Mouse (Mus musculus) CH12.LX (cell line): Measurements from ENCODE around the gene Actl6b. TPM values are rescaled to one million over a fixed set of nuclear protein-coding genes. Genes with fewer than 3 reads are reported as not detected.

Experiments used
- DNase-seq: peaks from one replicate; pipeline ENCODE4 v3.0.0-alpha.2; 2013; ENCODE audit errors: extremely low read depth
- H3K27ac ChIP-seq: 2 replicates; pipeline ENCODE4 v1.5.1; 2012; ENCODE audit warnings: low read depth, mild to moderate bottlenecking, control low read depth, moderate library complexity; ENCODE audit not compliant: insufficient read depth
- H3K27me3 ChIP-seq: replicated peaks from 2 replicates; pipeline ENCODE3; 2012; ENCODE audit warnings: inconsistent platforms
- H3K36me3 ChIP-seq, 2 experiments: replicated peaks in 1 of 2; 2 replicates each; pipeline versions ENCODE3 to v1.6.1; 2012; ENCODE audit warnings: inconsistent platforms in 1 of 2, low read length in 1 of 2, mild to moderate bottlenecking in 1 of 2, mixed read lengths in 1 of 2, moderate library complexity in 1 of 2; ENCODE audit not compliant: control insufficient read depth in 1 of 2, insufficient read depth in 1 of 2
- H3K4me1 ChIP-seq, 2 experiments: 2 replicates each; pipeline ENCODE4 v1.6.1; 2012; ENCODE audit warnings: inconsistent platforms in 1 of 2, moderate library complexity in 1 of 2; ENCODE audit not compliant: insufficient read depth in 2 of 2, control insufficient read depth in 1 of 2
- H3K4me2 ChIP-seq: 2 replicates; pipeline ENCODE4 v1.6.1; 2012; ENCODE audit warnings: low read depth, mild to moderate bottlenecking, control low read depth; ENCODE audit not compliant: poor library complexity, insufficient read depth, severe bottlenecking
- H3K4me3 ChIP-seq, 3 experiments: fragments of 150-350 bp in 1 of 3; sonication (generic) in 1 of 3; replicated peaks in 1 of 3; 2 replicates each; pipeline versions ENCODE3 to v1.5.1; 2011 to 2012; ENCODE audit warnings: low read depth in 2 of 3, low read length in 2 of 3, mild to moderate bottlenecking in 2 of 3, moderate library complexity in 2 of 3, control low read depth in 1 of 3, improper control_type of control experiment in 1 of 3, inconsistent platforms in 1 of 3, mixed read lengths in 1 of 3; ENCODE audit not compliant: poor library complexity in 1 of 3
- H3K79me2 ChIP-seq: replicated peaks from 2 replicates; pipeline ENCODE4 v1.6.1; 2012; ENCODE audit warnings: mild to moderate bottlenecking, moderate library complexity; ENCODE audit not compliant: control insufficient read depth, poor library complexity, insufficient read depth, severe bottlenecking; ENCODE audit errors: extremely low read depth
- H3K9ac ChIP-seq: 2 replicates; pipeline ENCODE4 v1.6.1; 2012; ENCODE audit warnings: low read depth, mild to moderate bottlenecking, control low read depth, moderate library complexity; ENCODE audit not compliant: insufficient read depth
- H3K9me3 ChIP-seq: replicated peaks from 2 replicates; pipeline ENCODE3; 2012; ENCODE audit warnings: low read length, inconsistent platforms, mixed read lengths
- CHD1 ChIP-seq: IDR thresholded peaks from 2 replicates; pipeline ENCODE4 v1.6.1; 2012; ENCODE audit warnings: low read depth, low read length, improper control_type of control experiment, inconsistent platforms
- CTCF ChIP-seq, 2 experiments: IDR thresholded peaks in 1 of 2; conservative IDR thresholded peaks in 1 of 2; 2 replicates each; pipeline ENCODE4 v1.5.1; 2011 to 2012; ENCODE audit warnings: low read depth in 2 of 2, low read length in 2 of 2, improper control_type of control experiment in 1 of 2, inconsistent platforms in 1 of 2, mild to moderate bottlenecking in 1 of 2, moderate library complexity in 1 of 2
- E2F4 ChIP-seq: IDR thresholded peaks from 2 replicates; pipeline ENCODE4 v1.6.1; 2011; ENCODE audit warnings: low read depth, low read length, improper control_type of control experiment; ENCODE audit not compliant: insufficient replicate concordance
- EP300 ChIP-seq: IDR thresholded peaks from 2 replicates; pipeline ENCODE4 v1.6.1; 2011; ENCODE audit warnings: low read length, improper control_type of control experiment
- ETS1 ChIP-seq: conservative IDR thresholded peaks from 2 replicates; pipeline ENCODE4 v1.6.1; 2012; ENCODE audit warnings: low read depth, mild to moderate bottlenecking, inconsistent platforms, low read length, improper control_type of control experiment, moderate library complexity
- GABPA ChIP-seq: IDR thresholded peaks from 2 replicates; pipeline ENCODE4 v1.6.1; 2012; ENCODE audit warnings: low read depth, low read length, improper control_type of control experiment, inconsistent platforms; ENCODE audit not compliant: insufficient replicate concordance
- HCFC1 ChIP-seq: IDR thresholded peaks from 2 replicates; pipeline ENCODE4 v1.6.1; 2012; ENCODE audit warnings: low read depth, mild to moderate bottlenecking, inconsistent platforms, low read length, improper control_type of control experiment
- JUN ChIP-seq: IDR thresholded peaks from 2 replicates; pipeline ENCODE4 v1.6.1; 2011; ENCODE audit warnings: low read depth, mild to moderate bottlenecking, low read length, improper control_type of control experiment, moderate library complexity; ENCODE audit not compliant: insufficient read depth
- MAFK ChIP-seq: IDR thresholded peaks from 2 replicates; pipeline ENCODE4 v1.6.1; 2011; ENCODE audit warnings: low read length, improper control_type of control experiment; ENCODE audit not compliant: insufficient replicate concordance
- MAX ChIP-seq: IDR thresholded peaks from 2 replicates; pipeline ENCODE4 v1.6.1; 2011; ENCODE audit warnings: low read length, improper control_type of control experiment
- MYC ChIP-seq: IDR thresholded peaks from 2 replicates; pipeline ENCODE4 v1.6.1; 2011; ENCODE audit warnings: low read depth, mild to moderate bottlenecking, improper control_type of control experiment, low read length
- NELFE ChIP-seq: IDR thresholded peaks from 2 replicates; pipeline ENCODE4 v1.6.1; 2011; ENCODE audit warnings: low read depth, low read length, improper control_type of control experiment
- NRF1 ChIP-seq: IDR thresholded peaks from 2 replicates; pipeline ENCODE4 v1.6.1; 2014; ENCODE audit warnings: low read depth, mild to moderate bottlenecking, inconsistent platforms, low read length, improper control_type of control experiment, moderate library complexity
- PAX5 ChIP-seq: IDR thresholded peaks from 2 replicates; pipeline ENCODE4 v1.6.1; 2012; ENCODE audit warnings: low read length, inconsistent platforms, mixed read lengths
- RAD21 ChIP-seq: IDR thresholded peaks from 2 replicates; pipeline ENCODE4 v1.6.1; 2011; ENCODE audit warnings: low read depth, mild to moderate bottlenecking, low read length, improper control_type of control experiment, moderate library complexity
- SIN3A ChIP-seq: IDR thresholded peaks from 2 replicates; pipeline ENCODE4 v1.6.1; 2012; ENCODE audit warnings: low read length, improper control_type of control experiment, inconsistent platforms
- SMC3 ChIP-seq: IDR thresholded peaks from 2 replicates; pipeline ENCODE4 v1.6.1; 2011; ENCODE audit warnings: low read depth, low read length, improper control_type of control experiment
- TBP ChIP-seq: conservative IDR thresholded peaks from 2 replicates; pipeline ENCODE4 v1.6.1; 2011; ENCODE audit warnings: low read depth, low read length, improper control_type of control experiment
- UBTF ChIP-seq: IDR thresholded peaks from 2 replicates; pipeline ENCODE4 v1.6.1; 2012; ENCODE audit warnings: low read depth, mild to moderate bottlenecking, inconsistent platforms, low read length, improper control_type of control experiment, moderate library complexity
- USF1 ChIP-seq: IDR thresholded peaks from 2 replicates; pipeline ENCODE4 v1.6.1; 2014; ENCODE audit warnings: low read depth, mild to moderate bottlenecking, inconsistent platforms, low read length, improper control_type of control experiment
- USF2 ChIP-seq: conservative IDR thresholded peaks from 2 replicates; pipeline ENCODE4 v1.6.1; 2011; ENCODE audit warnings: low read depth, low read length, improper control_type of control experiment
- ZC3H11A ChIP-seq: IDR thresholded peaks from 2 replicates; pipeline ENCODE4 v1.6.1; 2012; ENCODE audit warnings: low read depth, mild to moderate bottlenecking, inconsistent platforms, low read length, improper control_type of control experiment
- ZKSCAN1 ChIP-seq: IDR thresholded peaks from 2 replicates; pipeline ENCODE4 v1.6.1; 2012; ENCODE audit warnings: low read depth, inconsistent platforms, low read length, improper control_type of control experiment, borderline replicate concordance
- ZMIZ1 ChIP-seq: IDR thresholded peaks from 2 replicates; pipeline ENCODE4 v1.6.1; 2012; ENCODE audit warnings: low read depth, mild to moderate bottlenecking, inconsistent platforms, low read length, improper control_type of control experiment
- ZNF384 ChIP-seq: IDR thresholded peaks from 2 replicates; pipeline ENCODE4 v1.6.1; 2012; ENCODE audit warnings: low read depth, low read length, improper control_type of control experiment, inconsistent platforms
- dilution Hi-C: fragments of 300-500 bp; cut with MboI; formaldehyde crosslinking; loops from 2 replicates; pipeline ENCODE4 v1.14.3; 2020; ENCODE audit warnings: low sequenced_read_pairs; ENCODE audit not compliant: extremely low pct_unique_long_range_greater_than_20kb, extremely low pct_ligation_motif_present
- in situ Hi-C: fragments of 300-500 bp; cut with MboI; formaldehyde crosslinking; loops from 3 replicates; pipeline ENCODE4 v1.14.3; 2019; ENCODE audit warnings: low sequenced_read_pairs, low pct_ligation_motif_present, low pct_unique_long_range_greater_than_20kb, mixed read lengths
- polyA plus RNA-seq: library from polyadenylated mRNA; unstranded; fragments of >175 nt; gene quantifications from 2 replicates; pipeline ENCODE4 v1.2.1, GENCODE M21; 2012; ENCODE audit warnings: low read depth; ENCODE audit not compliant: insufficient read length
- total RNA-seq, 2 experiments: library from RNA; depleted of rRNA; stranded (reverse); fragments of 300-350 nt in 1 of 2; fragments of >200 nt in 1 of 2; gene quantifications; 2 replicates each; pipeline ENCODE4 v1.2.3; 2012 to 2014

Gene Actl6b
- total and polyA plus RNA-seq, 3 experiments, result not detected

DNA sequence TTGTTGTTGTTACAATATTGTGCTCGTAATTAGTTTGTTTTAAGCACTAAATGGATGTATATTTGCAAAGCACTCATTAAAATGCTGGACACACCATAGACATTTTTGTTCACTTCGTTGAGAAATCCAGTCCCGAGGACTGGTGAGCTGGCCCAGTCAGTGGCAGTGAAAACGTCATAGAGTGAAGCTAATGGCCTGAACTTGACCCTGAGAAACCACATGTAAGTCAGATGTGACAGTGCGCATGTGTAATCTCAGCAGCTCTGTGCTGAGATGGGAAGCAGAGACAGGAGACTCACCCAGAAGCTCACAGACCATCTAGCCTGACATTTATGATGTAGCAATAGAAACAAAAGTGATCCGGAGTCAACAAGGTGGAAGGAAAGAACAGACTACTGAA, 8.4 kb upstream of the Actl6b start:
- in situ Hi-C loops, result no loop called here

DNA sequence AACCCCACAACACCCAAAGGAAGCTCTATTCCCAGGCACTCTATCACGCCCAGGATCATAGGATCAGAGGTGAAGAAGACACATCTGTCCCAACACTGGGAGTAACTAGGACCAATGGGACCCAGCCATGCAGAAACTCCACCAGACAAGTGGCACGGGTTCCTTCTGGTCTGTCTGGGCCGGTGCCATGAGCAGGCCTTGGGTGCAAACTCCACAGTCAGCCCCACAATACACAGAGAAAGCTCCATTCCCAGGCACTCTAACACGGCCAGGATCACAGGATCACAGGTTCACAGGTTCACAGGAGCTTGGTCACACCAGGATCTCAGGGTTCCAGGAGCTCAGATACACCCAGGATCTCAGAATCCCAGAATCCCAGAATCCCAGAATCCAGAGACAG, 7.7 kb upstream of the Actl6b start:
- in situ Hi-C loops, result no loop called here
- DNase-seq, result no peak

More for the DNA sequence above, 8.4 kb upstream of the Actl6b start:
- H3K27ac ChIP-seq, result no peak overlapping the region
- dilution Hi-C loops, result no loop called here
- no peak for TF ChIP-seq RAD21
- no peak for TF ChIP-seq ZNF384
- TF ChIP-seq USF1, result no peak
- TF ChIP-seq USF2, result no peak
- no peak for TF ChIP-seq PAX5
- TF ChIP-seq UBTF, result no peak
- TF ChIP-seq ZMIZ1, result no peak
- no peak for TF ChIP-seq TBP
- no peak for TF ChIP-seq MAFK
- H3K36me3 ChIP-seq, result no peaks in the 10 kb centered on the region
- H3K9me3 ChIP-seq, result no peaks in the 10 kb centered on the region
- no peak overlapping the region for H3K4me3 ChIP-seq
- no peaks in the 10 kb centered on the region for H3K4me1 ChIP-seq
- peaks cover 14% of the 10 kb centered on the region for H3K27me3 ChIP-seq
- H3K4me2 ChIP-seq, result no peak overlapping the region
- DNase-seq, result no peak
- H3K9ac ChIP-seq, result no peak overlapping the region
- no peaks in the 10 kb centered on the region for H3K79me2 ChIP-seq

DNA sequence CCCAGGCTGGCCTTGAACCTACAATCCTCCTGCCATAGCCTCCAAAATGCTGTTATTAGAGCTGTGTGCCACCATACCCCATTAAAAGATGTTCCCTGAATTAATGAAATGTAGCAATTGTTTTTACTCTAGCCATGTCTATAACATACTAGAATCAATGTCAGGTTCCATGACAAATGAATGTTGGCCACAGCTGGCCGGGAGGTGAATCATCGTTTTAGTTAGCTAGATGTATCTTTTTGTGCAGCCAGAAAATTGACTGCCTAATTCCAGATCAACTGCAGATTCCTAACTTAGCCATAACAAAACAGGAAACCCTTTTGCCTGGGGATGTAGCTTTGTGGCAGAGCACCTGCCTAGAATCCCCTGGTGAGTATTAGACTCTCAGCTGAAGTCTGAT, 3.5 kb upstream of the Actl6b start:
- DNase-seq, result no peak
- Histone ChIP-seq H3K27ac (no peak overlapping the region), H3K4me1 (peaks cover 0 to 2% of the 10 kb centered on the region in 2 experiments; a peak in 1 of 4 replicates), H3K9ac (no peak overlapping the region), H3K9me3 (peaks cover 4% of the 10 kb centered on the region), H3K27me3 (peaks cover 49% of the 10 kb centered on the region), H3K4me2 (no peak overlapping the region), H3K36me3 (no peaks in the 10 kb centered on the region), H3K79me2 (no peaks in the 10 kb centered on the region), H3K4me3 (no peak overlapping the region)
- in situ Hi-C loops, result no loop called here
- dilution Hi-C loops, result no loop called here
- TF ChIP-seq ETS1, result no peak
- no peak for TF ChIP-seq MYC
- no peak for TF ChIP-seq ZKSCAN1
- TF ChIP-seq ZC3H11A, result no peak
- TF ChIP-seq NRF1, result no peak
- TF ChIP-seq SIN3A, result no peak
- no peak for TF ChIP-seq USF1
- no peak for TF ChIP-seq MAX

More for the DNA sequence above, 7.7 kb upstream of the Actl6b start:
- H3K4me3 ChIP-seq, result no peak overlapping the region
- no peaks in the 10 kb centered on the region for H3K36me3 ChIP-seq
- H3K4me1 ChIP-seq, result no peaks in the 10 kb centered on the region
- no peak overlapping the region for H3K27ac ChIP-seq
- H3K4me2 ChIP-seq, result no peak overlapping the region
- dilution Hi-C loops, result no loop called here
- H3K9me3 ChIP-seq, result no peaks in the 10 kb centered on the region
- no peak for TF ChIP-seq EP300
- TF ChIP-seq GABPA, result no peak
- TF ChIP-seq NELFE, result no peak
- no peak for TF ChIP-seq MAX
- TF ChIP-seq ETS1, result no peak
- no peak for TF ChIP-seq JUN
- TF ChIP-seq SMC3, result no peak
- TF ChIP-seq UBTF, result no peak
- TF ChIP-seq SIN3A, result no peak
- TF ChIP-seq CHD1, result no peak
- no peak for TF ChIP-seq ZNF384
- TF ChIP-seq E2F4, result no peak
- TF ChIP-seq CTCF (conservative IDR thresholded peaks at IDR 0.05 in 1 of 2, IDR thresholded peaks at IDR 0.05 in 1 of 2; ENCODE audit: low read depth in 2 of 2, low read length in 2 of 2), result no peak
- no peak for TF ChIP-seq TBP
- TF ChIP-seq HCFC1, result no peak
- TF ChIP-seq, all 38 proteins: peak for 0
- Histone ChIP-seq H3K27me3 (peaks cover 19% of the 10 kb centered on the region), H3K9ac (no peak overlapping the region), H3K79me2 (no peaks in the 10 kb centered on the region)
